Mouse (Mus musculus): Measurements from ENCODE around the gene Sec61a2.

Gene Sec61a2

DNA sequence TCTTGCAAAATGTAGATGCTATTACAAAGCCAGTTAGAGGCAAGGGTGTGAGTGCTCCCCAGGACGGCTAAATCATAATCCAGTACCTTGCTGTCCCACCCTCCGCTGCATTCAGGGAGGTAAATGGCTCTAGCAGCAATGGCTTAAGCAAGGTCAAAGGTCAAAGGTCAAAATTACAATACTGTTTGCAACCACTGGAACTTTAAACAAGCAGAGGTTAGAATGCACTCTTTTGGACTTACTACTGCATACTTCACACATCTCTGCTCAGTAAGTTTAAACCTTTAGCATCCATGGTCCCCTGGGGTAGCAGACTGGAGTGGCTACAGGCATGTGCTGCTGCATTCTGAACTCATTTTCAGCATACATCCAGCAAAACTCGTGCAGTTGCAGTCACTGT, 17.8 kb downstream of the Sec61a2 start:
- DNase-seq: no peak

DNA sequence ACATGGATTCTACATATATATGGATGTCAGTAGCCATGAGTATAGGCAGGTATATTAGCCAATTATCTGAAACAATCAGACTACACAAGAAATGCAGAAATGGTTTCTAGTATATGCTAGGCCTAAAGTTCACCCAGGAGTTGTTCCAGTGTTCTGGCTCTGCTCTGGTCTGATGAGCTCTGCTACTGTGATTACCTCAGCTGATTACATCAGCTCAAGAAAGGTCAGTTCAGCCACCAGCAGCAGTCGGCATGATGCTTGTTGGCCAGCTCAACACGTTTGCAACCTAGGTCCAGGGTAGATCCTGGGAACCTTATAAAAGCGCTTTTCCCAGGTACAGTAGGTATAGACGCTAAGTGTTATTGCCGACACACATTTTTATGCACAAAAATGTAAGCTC, 25.5 kb downstream of the Sec61a2 start:
- no peak for DNase-seq

DNA sequence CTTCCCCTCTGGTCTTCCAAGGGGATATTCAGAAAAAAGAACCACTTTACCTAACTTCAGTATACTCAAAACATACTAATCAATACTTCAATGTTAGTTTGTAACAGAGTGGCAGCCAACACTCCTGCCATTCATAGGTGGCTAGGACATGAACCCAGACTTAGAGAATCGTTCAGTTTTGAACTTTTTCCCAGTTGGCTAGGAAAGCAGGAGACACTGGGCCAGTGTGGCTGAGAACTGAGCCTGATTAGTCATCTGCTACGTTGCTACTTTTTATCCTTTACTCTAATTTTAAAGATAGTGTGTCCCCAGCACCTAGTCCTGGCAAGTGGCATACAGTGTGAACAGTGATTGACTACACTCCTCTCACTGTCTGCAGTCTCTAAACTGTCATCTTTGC, 27.6 kb downstream of the Sec61a2 start:
- DNase-seq: no peak

DNA sequence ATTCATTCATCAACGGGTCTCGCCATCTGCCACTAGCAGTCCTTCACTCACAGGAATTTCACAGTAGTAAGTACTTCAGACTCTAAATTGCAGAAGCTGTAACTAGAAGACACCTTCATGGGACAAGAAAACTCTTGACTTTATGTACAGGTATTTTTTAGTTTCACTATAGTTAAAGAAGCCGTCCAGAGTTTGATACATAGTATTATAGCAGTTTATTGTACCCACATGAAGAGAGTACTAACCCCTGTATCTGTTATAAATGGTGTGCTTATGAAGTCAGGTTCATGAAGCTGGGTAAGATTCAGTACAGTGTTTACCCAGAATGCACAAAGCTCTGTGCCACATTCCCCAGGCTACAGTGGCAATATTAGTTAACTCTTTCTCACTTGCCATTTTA, 32.4 kb downstream of the Sec61a2 start, which contains the start of gene Gm13199:
Gm13199 (minus strand) TSS at position 101 of the 400 bp plus-strand sequence.
- DNase-seq: no peak

DNA sequence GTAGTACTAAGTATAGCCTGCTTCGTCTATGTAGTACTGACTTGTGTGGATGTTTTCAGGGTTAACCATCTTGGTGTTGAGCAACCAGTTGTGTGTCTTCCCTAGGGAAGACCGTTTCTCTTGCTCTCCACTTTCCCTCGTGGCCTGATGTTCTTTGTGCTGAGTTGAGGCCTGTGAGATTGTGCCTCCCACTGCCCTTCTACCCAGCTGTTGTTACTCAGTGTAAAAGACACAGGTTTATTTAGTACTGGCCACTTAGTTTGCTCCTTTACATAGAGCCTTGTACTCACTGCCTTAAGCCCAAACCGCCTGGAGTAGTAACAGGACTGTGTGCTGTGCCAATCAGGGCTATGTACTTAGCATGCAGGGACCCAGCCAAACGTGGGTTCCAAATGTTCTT, 43.4 kb downstream of the Sec61a2 start:
- no peak for DNase-seq

DNA sequence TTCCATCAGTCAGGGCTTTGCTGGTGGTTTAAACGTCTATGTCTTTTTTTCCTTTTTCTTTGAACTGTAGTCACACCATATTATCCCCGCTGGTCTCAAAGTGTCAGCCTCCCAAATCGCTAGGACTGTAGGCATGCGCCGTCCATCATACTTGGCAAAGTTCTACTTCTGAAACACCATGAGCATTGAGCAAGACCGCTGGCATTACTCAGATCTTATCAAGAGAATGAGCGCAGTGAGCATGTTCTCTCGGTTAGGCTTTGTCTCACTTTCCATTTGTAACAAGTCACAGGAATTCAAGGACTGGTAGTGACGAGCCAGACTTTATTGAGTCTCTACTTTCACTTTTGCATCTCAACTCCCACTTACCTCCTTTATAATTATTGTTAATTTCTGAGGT, 44.1 kb downstream of the Sec61a2 start:
- no peak for DNase-seq

DNA sequence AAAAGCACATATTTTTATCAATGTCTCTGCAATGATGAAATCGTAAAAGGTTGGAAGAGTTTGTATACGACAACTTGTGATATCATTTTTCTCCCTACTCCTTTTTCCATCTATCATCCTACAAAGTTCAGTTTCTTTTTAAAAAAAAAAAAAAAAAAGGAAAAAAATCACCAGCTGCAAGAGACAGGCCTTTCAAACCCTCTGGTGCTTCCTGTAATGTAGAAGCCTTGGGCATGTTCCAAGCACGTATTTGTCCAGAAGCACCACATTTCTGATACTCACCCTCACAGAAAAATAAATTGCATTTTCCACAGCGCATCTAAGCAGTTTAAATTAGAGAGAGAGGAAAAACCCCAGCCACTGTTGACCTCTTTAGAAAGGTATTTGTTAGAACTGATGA, 49.4 kb downstream of the Sec61a2 start:
- no peak for DNase-seq

DNA sequence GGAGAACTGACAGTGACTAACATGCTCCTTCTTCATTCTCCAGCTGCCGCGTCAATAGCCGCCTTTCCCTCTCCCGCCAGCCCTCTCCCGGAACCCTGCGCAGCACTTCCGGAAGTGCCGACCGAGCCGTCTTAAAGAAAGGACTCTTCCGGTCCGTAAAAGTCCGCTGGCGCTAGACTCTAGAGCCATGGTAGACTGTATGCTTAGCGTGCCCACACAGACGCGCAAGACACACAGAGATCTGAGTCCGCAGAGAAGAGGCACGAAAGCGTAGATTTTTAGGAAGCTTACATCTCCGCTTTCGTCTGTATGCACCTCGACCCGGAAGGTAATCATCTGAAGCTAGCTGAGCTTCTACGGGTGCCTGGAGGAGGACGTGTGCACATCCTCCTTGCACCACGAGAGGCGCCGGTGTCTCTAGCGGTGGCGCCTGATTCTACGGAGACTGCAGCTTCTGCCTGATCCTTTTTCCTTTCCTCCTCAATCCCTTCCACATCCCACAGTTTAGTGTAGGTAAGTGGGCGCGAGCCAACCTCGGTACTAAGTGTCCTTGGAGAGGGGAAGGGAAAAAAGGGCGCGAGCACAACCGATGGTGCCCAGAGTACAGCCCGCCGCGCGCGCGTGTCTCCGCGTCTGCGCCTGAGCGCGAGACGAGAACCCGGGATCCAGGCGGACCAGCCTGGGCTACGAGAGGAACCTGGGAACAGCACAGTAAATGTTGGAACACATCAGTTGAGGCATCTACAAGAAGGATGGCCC, 50.2 kb downstream of the Sec61a2 start, which contains the start of the genes Nudt5 and Cdc123:
Nudt5 (plus strand) TSS at position 147 of the 759 bp plus-strand sequence.
Cdc123 (minus strand) TSS at position 292 of the 759 bp plus-strand sequence.
- DNase-seq: peak; percentile 84

DNA sequence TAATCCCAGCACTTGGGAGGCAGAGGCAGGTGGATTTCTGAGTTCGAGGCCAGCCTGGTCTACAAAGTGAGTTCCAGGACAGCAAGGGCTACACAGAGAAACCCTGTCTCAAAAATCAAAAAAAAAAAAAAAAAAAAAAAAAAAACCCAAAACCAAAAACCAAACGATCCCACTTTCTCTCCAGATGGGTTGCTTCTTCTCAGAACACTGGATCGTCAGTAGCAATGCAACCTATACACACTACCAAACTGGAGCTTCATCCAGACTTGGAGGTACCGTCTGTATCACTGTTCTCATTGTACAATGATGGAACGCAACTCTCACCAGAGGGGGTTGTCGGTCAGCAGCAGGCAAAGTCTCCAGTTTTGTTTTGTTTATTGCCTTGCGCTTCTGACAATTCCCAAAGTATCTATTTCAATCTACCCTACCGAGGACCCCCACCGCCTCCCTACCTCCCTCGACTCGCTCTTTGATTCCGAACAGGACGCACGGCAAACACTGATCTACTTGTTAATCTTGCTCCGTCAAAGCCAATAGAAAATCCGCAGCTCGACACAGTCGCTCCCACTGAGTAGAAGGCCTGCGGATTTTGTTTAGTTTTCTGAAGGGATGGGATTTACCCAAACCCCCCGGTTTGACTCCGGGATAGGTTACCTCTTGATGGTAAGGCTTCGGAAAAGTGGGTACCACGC, 50.9 kb downstream of the Sec61a2 start:
- DNase-seq: no peak

DNA sequence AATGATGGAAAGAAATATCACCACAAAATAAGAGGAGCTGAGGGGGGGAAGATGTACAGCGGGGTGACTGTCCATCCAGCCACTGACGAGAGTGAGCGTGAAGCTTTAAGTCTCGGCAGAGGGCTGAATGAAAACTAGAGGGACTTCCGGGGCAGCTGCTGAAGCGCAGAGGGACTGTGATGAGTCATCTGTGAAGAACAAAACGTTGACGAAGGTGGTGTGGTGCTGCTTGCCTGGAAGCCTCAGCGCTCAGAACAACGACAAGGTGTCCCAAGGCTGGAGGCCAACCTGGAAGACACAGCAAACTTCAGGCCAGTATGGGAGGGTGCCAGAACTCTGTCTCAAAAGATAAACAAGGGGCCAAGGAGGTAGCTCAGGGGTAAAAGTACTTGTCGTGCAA, 54.4 kb downstream of the Sec61a2 start:
- no peak for DNase-seq

DNA sequence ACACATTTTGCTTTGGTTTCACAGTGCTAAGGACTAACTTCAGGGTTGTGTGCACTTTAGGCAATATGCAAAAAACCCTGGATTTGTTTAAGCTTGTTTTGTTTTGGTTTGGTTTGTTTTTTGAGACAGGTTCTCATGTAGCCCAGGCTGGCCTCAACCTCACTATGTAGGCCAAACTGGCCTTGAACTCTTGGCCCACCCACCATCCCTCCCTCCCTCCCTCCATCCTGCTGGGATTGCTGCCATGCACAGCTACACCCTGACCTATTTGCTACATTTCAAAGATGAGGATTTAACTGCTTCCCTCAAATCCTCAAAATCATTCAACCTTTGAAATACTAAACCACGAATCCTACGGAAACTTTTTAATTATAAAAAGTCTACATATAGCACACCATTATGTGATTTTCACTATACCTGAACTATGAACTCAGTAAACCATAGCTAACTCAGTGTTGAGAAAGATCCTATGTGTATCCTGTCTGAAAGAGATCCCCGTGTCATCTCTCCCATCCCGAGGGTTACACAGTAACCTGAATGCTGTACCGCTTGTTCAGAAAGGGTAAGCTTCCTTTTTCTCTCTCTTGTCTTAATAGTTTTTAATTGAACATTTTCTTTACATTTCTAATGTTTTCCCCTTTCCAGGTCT, 69.8 kb downstream of the Sec61a2 start:
- DNase-seq: no peak

DNA sequence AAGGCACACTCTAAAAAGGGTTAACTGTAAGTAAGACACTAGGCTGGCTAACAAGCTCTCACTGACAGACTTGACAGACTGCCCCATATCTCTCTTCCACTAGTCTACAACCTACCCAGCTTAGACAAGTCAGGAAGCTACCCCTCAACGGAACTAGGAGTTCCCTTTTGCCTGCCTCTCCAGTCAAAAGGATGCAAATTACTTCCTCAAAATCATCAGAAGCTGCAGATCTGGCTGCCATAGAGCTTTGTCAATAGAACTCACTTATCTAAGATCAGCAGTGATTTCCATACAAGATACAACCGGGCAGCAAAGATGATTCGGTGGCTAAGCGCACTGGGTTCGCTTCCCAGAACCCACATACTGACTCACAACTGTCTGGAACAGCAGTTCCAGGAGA, 70.5 kb downstream of the Sec61a2 start:
- no peak for DNase-seq

DNA sequence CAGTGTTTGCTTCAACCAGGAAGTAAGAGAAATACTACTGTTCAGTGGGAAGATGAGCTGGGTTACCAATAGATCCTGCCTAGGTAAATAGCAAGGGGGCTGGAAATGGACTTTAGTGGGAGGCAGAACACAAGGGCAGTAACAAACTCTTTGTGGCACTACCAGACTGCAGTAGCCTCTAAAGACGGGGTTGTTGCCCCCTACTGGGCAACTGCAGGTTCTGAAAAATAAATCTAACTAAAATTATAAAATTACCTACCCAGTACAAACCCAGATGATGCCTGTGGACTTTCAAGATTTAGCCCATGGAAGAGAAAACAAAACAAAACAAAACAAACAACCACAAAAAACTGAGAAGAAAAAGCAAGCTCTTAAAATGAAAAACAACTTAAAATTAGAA, 71.0 kb downstream of the Sec61a2 start:
- no peak for DNase-seq

DNA sequence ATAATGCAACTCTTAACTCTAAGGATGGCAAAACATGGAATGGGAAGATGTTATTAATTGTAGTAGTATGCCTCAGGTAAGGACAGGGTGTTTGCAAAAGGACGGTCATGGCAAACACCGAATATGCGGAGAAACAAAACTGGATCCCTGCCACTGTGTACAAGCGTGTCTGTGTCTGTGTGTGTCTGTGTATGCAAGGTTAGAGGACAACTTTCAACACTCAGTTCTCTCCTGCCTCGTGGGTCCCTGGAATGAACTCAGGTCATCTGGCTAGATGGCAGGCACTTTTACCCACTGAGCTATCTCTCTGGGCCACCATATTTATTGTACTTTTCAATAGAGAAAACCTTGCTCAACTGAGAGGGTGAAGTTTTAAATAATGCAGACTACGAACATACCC, 72.8 kb downstream of the Sec61a2 start:
- DNase-seq: no peak

DNA sequence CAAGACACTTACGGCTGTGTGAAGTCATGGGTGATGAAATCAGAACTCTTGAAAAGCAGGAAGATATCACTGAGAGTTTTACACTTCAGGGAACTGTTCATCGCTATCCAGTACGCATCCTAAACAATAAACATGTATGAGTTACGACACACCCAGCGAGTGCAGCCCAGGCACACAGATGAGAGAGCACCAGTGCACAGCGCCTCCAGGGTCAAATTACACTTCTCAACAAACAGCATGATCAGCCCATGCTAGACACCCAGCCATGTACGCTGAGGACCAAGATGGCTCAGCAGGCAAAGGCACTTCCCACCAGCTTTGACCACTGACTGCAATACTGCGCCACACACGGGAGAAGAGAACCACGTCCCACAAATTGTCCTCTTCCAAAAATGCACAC, 74.0 kb downstream of the Sec61a2 start:
- DNase-seq: no peak
